Mouse (Mus musculus) ovary, postnatal 10 days (tissue): ENCODE data around the gene Baz2b.

Experiments used
- DNase-seq: peaks from one replicate; pipeline ENCODE4 v3.0.0; 2022; ENCODE audit warnings: low spot score

Baz2b gene

GRCm38 (mm10) chr2:60003038-60003664 lies 206.5 kb downstream of the Baz2b start:
- DNase-seq = no peak

- no peak for DNase-seq
Measured at GRCm38 (mm10) chr2:60000268-60000667, 209.4 kb downstream of the Baz2b start.

GRCm38 (mm10) chr2:59997479-59998228 lies 212.0 kb downstream of the Baz2b start:
- DNase-seq = no peak

GRCm38 (mm10) chr2:59996911-59997310 lies 212.7 kb downstream of the Baz2b start:
- no peak for DNase-seq

- DNase-seq = no peak
Measured at GRCm38 (mm10) chr2:59993190-59993535, 216.5 kb downstream of the Baz2b start.

GRCm38 (mm10) chr2:59992488-59993189 lies 217.0 kb downstream of the Baz2b start:
- DNase-seq = no peak

- DNase-seq = no peak
Measured at GRCm38 (mm10) chr2:59991775-59992174, 217.9 kb downstream of the Baz2b start.

- no peak for DNase-seq
Measured at GRCm38 (mm10) chr2:59987521-59987920, 222.1 kb downstream of the Baz2b start.

GRCm38 (mm10) chr2:59979488-59980220 lies 230.0 kb downstream of the Baz2b start:
- DNase-seq = no peak

GRCm38 (mm10) chr2:59976680-59977079 lies 233.0 kb downstream of the Baz2b start:
- DNase-seq = no peak

- no peak for DNase-seq
Measured at GRCm38 (mm10) chr2:59975772-59976171, 233.9 kb downstream of the Baz2b start.

- DNase-seq = no peak
Measured at GRCm38 (mm10) chr2:59973962-59974361, 235.7 kb downstream of the Baz2b start.

- no peak for DNase-seq
Measured at GRCm38 (mm10) chr2:59973104-59973641, 236.5 kb downstream of the Baz2b start.

GRCm38 (mm10) chr2:59970511-59970910 lies 239.1 kb downstream of the Baz2b start:
- DNase-seq = no peak

GRCm38 (mm10) chr2:59969099-59969498 lies 240.5 kb downstream of the Baz2b start:
- no peak for DNase-seq

GRCm38 (mm10) chr2:59968593-59968992 lies 241.0 kb downstream of the Baz2b start:
- DNase-seq = no peak

- DNase-seq = no peak
Measured at GRCm38 (mm10) chr2:59966454-59966853, 243.2 kb downstream of the Baz2b start.

GRCm38 (mm10) chr2:59963011-59963410 lies 246.6 kb downstream of the Baz2b start:
- no peak for DNase-seq

GRCm38 (mm10) chr2:59962579-59962978 lies 247.1 kb downstream of the Baz2b start:
- no peak for DNase-seq

- DNase-seq = no peak
Measured at GRCm38 (mm10) chr2:59960495-59960772, 249.2 kb downstream of the Baz2b start.

- no peak for DNase-seq
Measured at GRCm38 (mm10) chr2:59959668-59960494, 249.8 kb downstream of the Baz2b start.

GRCm38 (mm10) chr2:59958543-59958942 lies 251.1 kb downstream of the Baz2b start:
- no peak for DNase-seq
